In the genomic region with DNA sequence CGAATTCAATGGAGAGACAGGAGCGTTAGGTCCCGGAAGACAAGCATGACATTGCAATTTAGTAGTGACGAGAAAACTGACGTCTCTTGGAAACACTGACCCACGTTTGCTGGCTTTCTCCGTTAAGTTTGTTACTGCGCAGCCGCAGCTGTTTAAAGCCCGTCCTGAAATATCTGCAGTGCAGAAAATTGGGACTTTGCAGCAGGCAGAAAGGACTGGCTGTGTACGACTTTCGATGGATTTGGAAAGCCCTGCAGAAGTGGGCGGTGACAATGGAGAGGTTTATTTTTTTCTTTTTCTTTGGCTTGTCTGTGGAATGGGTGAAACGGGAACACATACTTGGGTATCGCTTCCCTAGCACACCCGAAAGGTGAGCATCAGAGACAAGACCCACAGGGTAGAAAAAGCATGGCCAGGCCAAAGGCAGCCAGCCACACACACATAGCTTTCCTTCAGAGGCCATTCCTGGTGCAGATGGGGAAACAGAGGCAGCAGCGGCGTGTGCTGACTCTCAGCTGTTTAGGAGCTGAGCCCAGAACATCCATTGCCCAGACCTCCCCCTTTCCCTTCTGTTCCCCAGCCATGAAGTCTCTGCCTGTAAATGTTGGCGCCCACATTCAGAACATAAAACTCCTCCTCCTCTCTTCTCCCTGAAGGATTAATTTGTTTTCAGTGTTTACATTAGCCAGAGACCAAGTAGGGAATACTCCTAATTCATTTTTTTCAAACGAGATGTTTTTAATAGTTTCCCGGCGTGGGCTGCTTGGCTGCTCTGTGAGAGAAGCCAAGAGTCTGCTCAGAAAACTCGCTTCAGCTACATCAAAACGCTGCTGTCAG, we compare ENCODE assay signal across 9 mouse cellular contexts.
A peak's percentile ranks its signal among the peaks of the same experiment; 100 is the strongest.
DNase-seq lines count a peak whose midpoint lies in the region; ATAC-seq lines count a peak whose summit lies in the region.
"Had no signal": no experiment of that assay in that cellular context is flagged by ENCODE, and none has a peak within 500 bp of the region (broad histone marks: within the 10 kb centered on the region; RNA-seq: fewer than 3 reads in every experiment).

No protein-coding gene starts in this region.

- H3K27ac ChIP-seq in hindbrain, embryonic 11.5 days (ENCODE audit: low read depth, low read length): no peak overlapping the region
- no peak overlapping the region for H3K27ac ChIP-seq in hindbrain, embryonic 10.5 days
- H3K27ac ChIP-seq in hindbrain, embryonic 13.5 days: no peak overlapping the region
- peak overlapping the region; percentile 47; the same call in 1 of the 2 replicates for H3K27ac ChIP-seq in limb, embryonic 15.5 days
- H3K27ac ChIP-seq: liver, embryonic 14.5 days had no signal

- no peaks in the 10 kb centered on the region for H3K36me3 ChIP-seq in hindbrain, embryonic 11.5 days (ENCODE audit: control insufficient read depth, insufficient read depth, low read length)
- H3K36me3 ChIP-seq in hindbrain, embryonic 10.5 days: no peaks in the 10 kb centered on the region
- no peaks in the 10 kb centered on the region for H3K36me3 ChIP-seq in hindbrain, embryonic 13.5 days
- H3K36me3 ChIP-seq in limb, embryonic 15.5 days: no peaks in the 10 kb centered on the region

- H3K4me3 ChIP-seq in hindbrain, embryonic 11.5 days (ENCODE audit: low read depth, low read length): no peak overlapping the region
- H3K4me3 ChIP-seq in hindbrain, embryonic 10.5 days: no peak overlapping the region
- H3K4me3 ChIP-seq in hindbrain, embryonic 13.5 days: peak overlapping the region; percentile 16
- H3K4me3 ChIP-seq in limb, embryonic 15.5 days: no peak overlapping the region

- 0 out of 2 replicates have a peak, but pooled peaks cover 2% of the 10 kb centered on the region for H3K4me1 ChIP-seq in hindbrain, embryonic 11.5 days (replicated peaks; ENCODE audit: control insufficient read depth, insufficient read depth, low read length)
- peaks cover 8% of the 10 kb centered on the region for H3K4me1 ChIP-seq in hindbrain, embryonic 10.5 days (replicated peaks)
- H3K4me1 ChIP-seq in hindbrain, embryonic 13.5 days (replicated peaks): peaks cover 18% of the 10 kb centered on the region
- H3K4me1 ChIP-seq in limb, embryonic 15.5 days: peaks cover 8% of the 10 kb centered on the region

- ATAC-seq in hindbrain, embryonic 11.5 days (ENCODE audit: low FRiP score): no peak
- ATAC-seq in hindbrain, embryonic 13.5 days (ENCODE audit: low FRiP score): peak; percentile 17; the same call in 1 of the 2 replicates
- no peak for ATAC-seq in limb, embryonic 15.5 days (ENCODE audit: insufficient number of reproducible peaks, low FRiP score, low TSS enrichment, low read depth)

- no peaks in the 10 kb centered on the region for H3K9me3 ChIP-seq in hindbrain, embryonic 11.5 days (ENCODE audit: control insufficient read depth, low read length)
- no peaks in the 10 kb centered on the region for H3K9me3 ChIP-seq in hindbrain, embryonic 10.5 days
- H3K9me3 ChIP-seq in hindbrain, embryonic 13.5 days: peaks cover 3% of the 10 kb centered on the region; the same call in 1 of the 2 replicates
- no peaks in the 10 kb centered on the region for H3K9me3 ChIP-seq in limb, embryonic 15.5 days

- DNase-seq in hindbrain, embryonic 11.5 days (ENCODE audit: low spot score): peak; percentile 27
- DNase-seq in hindbrain, embryonic 10.5 days (ENCODE audit: low spot score): no peak
- DNase-seq in NIH3T3 (ENCODE audit: low read depth) (peak; percentile 1), liver (no peak)
- no peak for DNase-seq in T-cell, adult 2 months (ENCODE audit: low spot score)
- DNase-seq in testis, postnatal 10 days (ENCODE audit: low spot score): no peak

- no peak overlapping the region for H3K9ac ChIP-seq in hindbrain, embryonic 11.5 days (ENCODE audit: low read depth, low read length)
- H3K9ac ChIP-seq in hindbrain, embryonic 13.5 days: peak overlapping the region; percentile 1; the same call in 1 of the 2 replicates
- no peak overlapping the region for H3K9ac ChIP-seq in limb, embryonic 15.5 days
- H3K9ac ChIP-seq: liver, embryonic 14.5 days had no signal

- H3K4me2 ChIP-seq in hindbrain, embryonic 11.5 days (replicated peaks; ENCODE audit: low read depth, low read length): no peak overlapping the region
- H3K4me2 ChIP-seq in hindbrain, embryonic 13.5 days: peak overlapping the region; percentile 47
- no peak overlapping the region; the same call in 1 of the 2 replicates for H3K4me2 ChIP-seq in limb, embryonic 15.5 days

- 71% methylated on average over 24 of the region's 24 CpGs for WGBS in hindbrain, embryonic 11.5 days
- WGBS in hindbrain, embryonic 10.5 days: 73% methylated on average over 24 of the region's 24 CpGs
- 59% methylated on average over 24 of the region's 24 CpGs for WGBS in hindbrain, embryonic 13.5 days
- WGBS in limb, embryonic 15.5 days: 66% methylated on average over 24 of the region's 24 CpGs

- 0 out of 2 replicates have a peak, but pooled peaks cover 4% of the 10 kb centered on the region for H3K27me3 ChIP-seq in hindbrain, embryonic 11.5 days (ENCODE audit: control insufficient read depth, insufficient read depth, low read length)
- H3K27me3 ChIP-seq in hindbrain, embryonic 10.5 days (ENCODE audit: insufficient read depth, poor library complexity, severe bottlenecking): no peaks in the 10 kb centered on the region
- H3K27me3 ChIP-seq in hindbrain, embryonic 13.5 days: peaks cover 19% of the 10 kb centered on the region
- H3K27me3 ChIP-seq in limb, embryonic 15.5 days: peaks cover under 1% of the 10 kb centered on the region; the same call in 1 of the 2 replicates

Comparison
In these comparisons a context has a peak if more than half of its experiments do, and no peak if none do; other contexts are left out.
1. DNase-seq: peak in hindbrain, embryonic 11.5 days (single experiment) and NIH3T3 (single experiment); none in hindbrain, embryonic 10.5 days (single experiment), T-cell, adult 2 months (single experiment), liver (single experiment) and testis, postnatal 10 days (single experiment).